Mouse (Mus musculus): ENCODE results near the gene Gm10318. TPM values are rescaled to one million over a fixed set of nuclear protein-coding genes. Genes with fewer than 3 reads are reported as not detected.

Gene Gm10318
- polyA plus RNA-seq, 1 experiment: not detected

DNA sequence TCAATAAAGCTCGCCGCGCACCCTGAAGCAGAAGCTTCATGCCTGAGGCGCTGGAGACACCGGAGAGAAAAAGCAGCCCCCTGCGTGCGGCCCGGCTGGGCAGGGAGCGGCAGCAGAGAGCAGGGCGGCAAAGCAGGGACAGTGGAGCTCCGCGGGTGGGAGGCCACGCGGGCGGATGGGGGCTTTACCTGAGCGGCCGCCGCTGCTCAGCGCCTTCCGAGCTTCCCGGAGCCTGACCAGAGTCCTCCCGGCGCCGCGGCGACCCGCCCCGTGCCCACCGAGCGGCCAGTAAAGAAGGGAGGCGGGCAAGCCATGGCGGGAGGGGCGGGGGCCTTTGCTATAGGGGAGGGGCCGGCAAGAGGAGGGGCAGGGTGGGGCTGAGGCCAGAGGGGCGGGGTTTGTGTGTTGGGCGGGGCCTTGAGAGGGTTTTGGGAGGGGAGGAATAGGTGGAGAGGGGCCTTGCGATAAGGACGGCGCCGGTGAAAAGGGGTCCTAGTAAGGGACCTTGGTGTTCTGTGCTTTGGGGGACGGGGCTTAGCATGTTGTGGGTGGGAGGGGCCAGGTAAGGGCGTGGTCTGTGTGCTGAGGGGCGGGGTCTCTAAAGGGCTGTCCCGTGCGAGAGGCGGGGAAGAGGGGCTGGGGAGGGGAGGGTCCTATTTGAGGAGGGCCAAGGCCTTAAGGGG lies 49.7 kb downstream of the Gm10318 start, which contains the start of gene Lrrc3:
Lrrc3 (minus strand) TSS at position 326 of the 683 bp plus-strand sequence.
- H3K79me2 ChIP-seq (ENCODE audit: control insufficient read depth, insufficient read depth): no peaks in the 10 kb centered on the region
- no peak within 1 kb of the TSS for H3ac ChIP-seq (ENCODE audit: control insufficient read depth, insufficient read length)
- H3K27me3 ChIP-seq (ENCODE audit: control insufficient read depth, insufficient read depth, insufficient read length): peaks cover 50% of the 10 kb centered on the region
- TF ChIP-seq POLR2AphosphoS2 (IDR thresholded peaks at IDR 0.05; ENCODE audit: insufficient read length, low read depth) (no peak), MAX (IDR thresholded peaks at IDR 0.05; ENCODE audit: low read depth) (no peak), POLR2A (IDR thresholded peaks at IDR 0.05; ENCODE audit: insufficient read length, low read depth) (no peak), E2F4 (IDR thresholded peaks at IDR 0.05; ENCODE audit: insufficient read depth) (no peak), MYOG (IDR thresholded peaks at IDR 0.05; ENCODE audit: control insufficient read depth in 1 of 3, insufficient read depth in 1 of 3, insufficient read length in 2 of 3, low read depth in 2 of 3) (no peak), TCF12 (IDR thresholded peaks at IDR 0.05; ENCODE audit: insufficient read depth, poor library complexity, severe bottlenecking) (no peak), CEBPB (IDR thresholded peaks at IDR 0.05; ENCODE audit: insufficient read depth, poor library complexity, severe bottlenecking) (no peak), REST (IDR thresholded peaks at IDR 0.05; ENCODE audit: insufficient read depth, insufficient read length) (no peak), TCF3 (IDR thresholded peaks at IDR 0.05; ENCODE audit: insufficient read length, low read depth) (no peak), SRF (IDR thresholded peaks at IDR 0.05; ENCODE audit: control insufficient read depth, insufficient read length, low read depth) (no peak), USF1 (IDR thresholded peaks at IDR 0.05; ENCODE audit: low read depth) (no peak)
- no peaks in the 10 kb centered on the region for H3K36me3 ChIP-seq (ENCODE audit: control insufficient read depth, insufficient read depth)
- no peak within 1 kb of the TSS for H3K4me2 ChIP-seq (ENCODE audit: low read depth)
- H3K4me3 ChIP-seq: no peak within 1 kb of the TSS

DNA sequence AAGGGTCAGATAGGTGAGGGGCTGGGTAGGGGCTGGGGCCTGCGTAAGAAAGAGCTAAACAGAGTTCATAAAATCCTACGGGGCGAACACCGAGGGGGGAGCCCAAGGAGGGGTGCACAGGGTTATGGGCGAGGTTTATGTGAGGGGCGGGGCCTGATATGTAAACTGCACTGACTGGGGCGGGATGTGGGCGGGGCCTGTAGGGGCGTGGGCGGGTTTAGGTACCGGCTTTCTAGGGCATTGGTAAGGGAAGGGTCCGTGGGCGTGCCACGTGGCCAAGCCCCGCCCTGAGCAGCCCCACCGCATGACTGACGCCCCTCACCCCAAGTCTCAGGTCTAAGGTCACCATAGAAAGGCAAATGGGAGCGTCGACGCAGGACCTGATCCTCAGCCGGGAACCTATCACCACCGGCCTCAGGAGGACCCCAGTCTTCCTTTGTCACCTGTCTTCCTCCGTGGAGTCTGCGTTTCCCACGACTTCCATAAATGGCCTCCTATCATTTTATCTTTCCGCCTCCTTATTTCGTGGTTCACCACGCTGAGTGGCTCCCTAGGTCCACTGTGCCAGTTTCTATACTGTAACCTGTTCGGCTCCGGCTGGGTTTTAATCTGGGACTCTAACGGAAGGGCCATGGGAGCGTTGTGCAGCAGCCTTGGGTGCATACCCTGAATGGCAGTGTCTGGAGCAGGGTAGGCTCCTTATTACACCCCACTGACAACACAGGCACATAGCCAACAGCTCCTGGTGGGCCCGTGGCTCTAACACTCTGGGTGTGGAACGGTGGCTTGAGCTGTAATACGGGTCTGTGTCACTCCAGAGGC lies 50.4 kb downstream of the Gm10318 start:
- H3ac ChIP-seq (ENCODE audit: control insufficient read depth, insufficient read length): no peak overlapping the region
- H3K27me3 ChIP-seq (ENCODE audit: control insufficient read depth, insufficient read depth, insufficient read length): peaks cover 48% of the 10 kb centered on the region
- TF ChIP-seq POLR2AphosphoS2 (IDR thresholded peaks at IDR 0.05; ENCODE audit: insufficient read length, low read depth) (no peak), USF1 (IDR thresholded peaks at IDR 0.05; ENCODE audit: low read depth) (no peak), CEBPB (IDR thresholded peaks at IDR 0.05; ENCODE audit: insufficient read depth, poor library complexity, severe bottlenecking) (no peak), TCF3 (IDR thresholded peaks at IDR 0.05; ENCODE audit: insufficient read length, low read depth) (no peak), REST (IDR thresholded peaks at IDR 0.05; ENCODE audit: insufficient read depth, insufficient read length) (no peak), MAX (IDR thresholded peaks at IDR 0.05; ENCODE audit: low read depth) (no peak), SRF (IDR thresholded peaks at IDR 0.05; ENCODE audit: control insufficient read depth, insufficient read length, low read depth) (no peak), MYOD1 (IDR thresholded peaks at IDR 0.05; ENCODE audit: control insufficient read depth in 1 of 3, insufficient read length in 2 of 3, low read depth in 2 of 3) (no peak), TCF12 (IDR thresholded peaks at IDR 0.05; ENCODE audit: insufficient read depth, poor library complexity, severe bottlenecking) (no peak), MYOG (IDR thresholded peaks at IDR 0.05; ENCODE audit: control insufficient read depth in 1 of 3, insufficient read depth in 1 of 3, insufficient read length in 2 of 3, low read depth in 2 of 3) (no peak), POLR2A (IDR thresholded peaks at IDR 0.05; ENCODE audit: insufficient read length, low read depth) (no peak)
- H3K4me2 ChIP-seq (ENCODE audit: low read depth): no peak overlapping the region
- no peaks in the 10 kb centered on the region for H3K36me3 ChIP-seq (ENCODE audit: control insufficient read depth, insufficient read depth)
- H3K79me2 ChIP-seq (ENCODE audit: control insufficient read depth, insufficient read depth): no peaks in the 10 kb centered on the region
- H3K4me3 ChIP-seq: no peak overlapping the region

Other genes starting within 250 kb of the Gm10318 start
- 127 TPM for gene Sumo3, start 246.8 kb upstream of the Gm10318 start, polyA plus RNA-seq (2012; fragmentation: generic; extraction: Trizol)
- gene Gm49325, start 246.7 kb upstream of the Gm10318 start, polyA plus RNA-seq (2012; fragmentation: generic; extraction: Trizol): 8.8 TPM
- gene Ube2g2, start 230.6 kb upstream of the Gm10318 start, polyA plus RNA-seq (2012; fragmentation: generic; extraction: Trizol): 181 TPM
- gene Tspear, start 166.3 kb upstream of the Gm10318 start, polyA plus RNA-seq (2012; fragmentation: generic; extraction: Trizol): not detected
- not detected for gene Gm19402, start 162.1 kb upstream of the Gm10318 start, polyA plus RNA-seq (2012; fragmentation: generic; extraction: Trizol)
- not detected for gene Gm9508, start 155.6 kb upstream of the Gm10318 start, polyA plus RNA-seq (2012; fragmentation: generic; extraction: Trizol)
- not detected for gene Gm10272, start 146.2 kb upstream of the Gm10318 start, polyA plus RNA-seq (2012; fragmentation: generic; extraction: Trizol)
- gene Gm10024, start 141.4 kb upstream of the Gm10318 start, polyA plus RNA-seq (2012; fragmentation: generic; extraction: Trizol): not detected
- not detected for gene Gm10142, start 137.1 kb upstream of the Gm10318 start, polyA plus RNA-seq (2012; fragmentation: generic; extraction: Trizol)
- gene Krtap12-1, start 132.3 kb upstream of the Gm10318 start, polyA plus RNA-seq (2012; fragmentation: generic; extraction: Trizol): not detected
- gene Gm10100, start 126.4 kb upstream of the Gm10318 start, polyA plus RNA-seq (2012; fragmentation: generic; extraction: Trizol): not detected
- not detected for gene Gm18596, start 110.2 kb upstream of the Gm10318 start, polyA plus RNA-seq (2012; fragmentation: generic; extraction: Trizol)
- gene Gm9736, start 101.5 kb upstream of the Gm10318 start, polyA plus RNA-seq (2012; fragmentation: generic; extraction: Trizol): not detected
- not detected for gene Gm3233, start 93.2 kb upstream of the Gm10318 start, polyA plus RNA-seq (2012; fragmentation: generic; extraction: Trizol)
- gene Gm3238, start 81.5 kb upstream of the Gm10318 start, polyA plus RNA-seq (2012; fragmentation: generic; extraction: Trizol): not detected
- not detected for gene Gm7138, start 75.9 kb upstream of the Gm10318 start, polyA plus RNA-seq (2012; fragmentation: generic; extraction: Trizol)
- gene Gm3250, start 70.3 kb upstream of the Gm10318 start, polyA plus RNA-seq (2012; fragmentation: generic; extraction: Trizol): not detected
- gene Gm7137, start 64.7 kb upstream of the Gm10318 start, polyA plus RNA-seq (2012; fragmentation: generic; extraction: Trizol): not detected
- not detected for gene Gm9639, start 57.8 kb upstream of the Gm10318 start, polyA plus RNA-seq (2012; fragmentation: generic; extraction: Trizol)
- gene Gm19668, start 53.7 kb upstream of the Gm10318 start, polyA plus RNA-seq (2012; fragmentation: generic; extraction: Trizol): not detected
- gene Gm9507, start 41.0 kb upstream of the Gm10318 start, polyA plus RNA-seq (2012; fragmentation: generic; extraction: Trizol): not detected
- gene Gm2696, start 38.2 kb upstream of the Gm10318 start, polyA plus RNA-seq (2012; fragmentation: generic; extraction: Trizol): not detected
- not detected for gene Krtap10-4, start 25.8 kb upstream of the Gm10318 start, polyA plus RNA-seq (2012; fragmentation: generic; extraction: Trizol)
- gene Krtap10-10, start 16.9 kb upstream of the Gm10318 start, polyA plus RNA-seq (2012; fragmentation: generic; extraction: Trizol): not detected
- not detected for gene Gm36176, start 6.1 kb upstream of the Gm10318 start, polyA plus RNA-seq (2012; fragmentation: generic; extraction: Trizol)
- gene Gm3285, start 9.1 kb downstream of the Gm10318 start, polyA plus RNA-seq (2012; fragmentation: generic; extraction: Trizol): not detected
- gene Lrrc3, start 49.7 kb downstream of the Gm10318 start, polyA plus RNA-seq (2012; fragmentation: generic; extraction: Trizol): 0.01 TPM
- not detected for gene Trpm2, start 117.7 kb downstream of the Gm10318 start, polyA plus RNA-seq (2012; fragmentation: generic; extraction: Trizol)
- 12.8 TPM for gene 1810043G02Rik, start 125.7 kb downstream of the Gm10318 start, polyA plus RNA-seq (2012; fragmentation: generic; extraction: Trizol)
- gene Pfkl, start 157.2 kb downstream of the Gm10318 start, polyA plus RNA-seq (2012; fragmentation: generic; extraction: Trizol): 122 TPM
- 1.1 TPM for gene Dnmt3l, start 189.1 kb downstream of the Gm10318 start, polyA plus RNA-seq (2012; fragmentation: generic; extraction: Trizol)
- 0.38 TPM for gene Aire, start 190.8 kb downstream of the Gm10318 start, polyA plus RNA-seq (2012; fragmentation: generic; extraction: Trizol)
- gene Icosl, start 216.4 kb downstream of the Gm10318 start, polyA plus RNA-seq (2012; fragmentation: generic; extraction: Trizol): 0.02 TPM